7 mouse cellular contexts compared by ENCODE assay signal in the genomic region with DNA sequence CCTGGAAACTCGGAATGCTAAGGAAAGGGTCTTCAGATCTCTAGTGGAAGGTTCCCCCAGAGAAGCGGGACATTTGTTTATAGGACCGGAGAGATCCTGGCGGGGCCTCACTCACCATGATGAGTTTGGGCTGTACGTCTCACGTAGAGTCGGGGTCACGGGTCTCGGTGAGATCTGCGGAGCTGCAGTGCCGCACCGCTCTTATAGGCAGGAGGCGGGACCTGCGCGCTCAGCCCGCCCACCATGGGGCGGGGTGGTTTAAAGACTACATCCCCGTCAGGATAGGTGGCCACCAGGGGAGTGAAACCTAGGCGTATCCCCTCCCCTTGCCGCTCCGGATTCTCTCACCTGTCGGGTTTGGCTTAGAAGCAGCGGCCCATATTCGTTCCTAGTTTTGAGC. TPM values are rescaled to one million over a fixed set of nuclear protein-coding genes. Genes with fewer than 3 reads are reported as not detected.
DNase-seq lines count a peak whose midpoint lies in the region; ATAC-seq and TF ChIP-seq lines count a peak whose summit lies in the region.

No protein-coding gene starts in this region.

- TF ChIP-seq CTCF in small intestine, adult 2 months (IDR thresholded peaks at IDR 0.05; ENCODE audit: extremely low read depth, insufficient read length, insufficient replicate concordance, low read depth, low read length): peak; percentile 42; the same call in 1 of the 2 replicates

- H3K27me3 ChIP-seq in embryonic facial prominence, embryonic 10.5 days (replicated peaks; ENCODE audit: low read depth, poor library complexity, severe bottlenecking): peaks cover 85% of the 10 kb centered on the region
- peaks cover 82% of the 10 kb centered on the region for H3K27me3 ChIP-seq in limb, embryonic 10.5 days (ENCODE audit: low read depth, poor library complexity, severe bottlenecking)
- peaks cover 81% of the 10 kb centered on the region for H3K27me3 ChIP-seq in midbrain, embryonic 12.5 days
- no peaks in the 10 kb centered on the region for H3K27me3 ChIP-seq in small intestine, adult 2 months (ENCODE audit: control insufficient read depth, insufficient read depth, low read length)

- peak overlapping the region; percentile 63 for H3K4me3 ChIP-seq in embryonic facial prominence, embryonic 10.5 days
- peak overlapping the region; percentile 60 for H3K4me3 ChIP-seq in limb, embryonic 10.5 days
- peak overlapping the region; percentile 52 for H3K4me3 ChIP-seq in midbrain, embryonic 12.5 days
- H3K4me3 ChIP-seq in small intestine, adult 2 months (ENCODE audit: low read depth, low read length): peak overlapping the region; percentile 85

- H3K9me3 ChIP-seq in embryonic facial prominence, embryonic 10.5 days: no peaks in the 10 kb centered on the region
- H3K9me3 ChIP-seq in limb, embryonic 10.5 days (replicated peaks): no peaks in the 10 kb centered on the region
- no peaks in the 10 kb centered on the region for H3K9me3 ChIP-seq in midbrain, embryonic 12.5 days

- H3K36me3 ChIP-seq in embryonic facial prominence, embryonic 10.5 days (replicated peaks): peaks cover 21% of the 10 kb centered on the region
- H3K36me3 ChIP-seq in limb, embryonic 10.5 days: peaks cover 19% of the 10 kb centered on the region
- peaks cover 19% of the 10 kb centered on the region for H3K36me3 ChIP-seq in midbrain, embryonic 12.5 days
- H3K36me3 ChIP-seq in small intestine, adult 2 months (ENCODE audit: control insufficient read depth, insufficient read depth, low read length): peaks cover 24% of the 10 kb centered on the region

- H3K27ac ChIP-seq in embryonic facial prominence, embryonic 10.5 days (replicated peaks): no peak overlapping the region
- no peak overlapping the region for H3K27ac ChIP-seq in limb, embryonic 10.5 days
- no peak overlapping the region for H3K27ac ChIP-seq in midbrain, embryonic 12.5 days (replicated peaks)
- peak overlapping the region; percentile 69 for H3K27ac ChIP-seq in small intestine, adult 2 months (ENCODE audit: insufficient read depth, low read depth, low read length)

- ATAC-seq in midbrain, embryonic 12.5 days (ENCODE audit: low FRiP score, low read depth): peak; percentile 87

- peak overlapping the region; percentile 60 for H3K9ac ChIP-seq in midbrain, embryonic 12.5 days (replicated peaks)

- peaks cover 25% of the 10 kb centered on the region for H3K4me1 ChIP-seq in embryonic facial prominence, embryonic 10.5 days
- peaks cover 22% of the 10 kb centered on the region for H3K4me1 ChIP-seq in limb, embryonic 10.5 days
- H3K4me1 ChIP-seq in midbrain, embryonic 12.5 days: peaks cover 20% of the 10 kb centered on the region
- H3K4me1 ChIP-seq in small intestine, adult 2 months (ENCODE audit: control insufficient read depth, insufficient read depth, insufficient read length, low read length): peaks cover 20% of the 10 kb centered on the region

- under 1% methylated on average over 24 of the region's 24 CpGs for WGBS in embryonic facial prominence, embryonic 10.5 days
- 0% methylated on average over 24 of the region's 24 CpGs for WGBS in limb, embryonic 10.5 days
- WGBS in midbrain, embryonic 12.5 days: under 1% methylated on average over 24 of the region's 24 CpGs
- WGBS in small intestine, adult 2 months: under 1% methylated on average over 24 of the region's 24 CpGs

- peak; percentile 81 for DNase-seq in adrenal gland, adult 8-10 months
- DNase-seq in embryonic facial prominence, embryonic 10.5 days (ENCODE audit: low spot score): peak; percentile 80
- DNase-seq in heart, adult 11 months: peak; percentile 99
- DNase-seq in kidney, adult 18-20 months: peak; percentile 97
- DNase-seq in limb, embryonic 10.5 days (ENCODE audit: low spot score): peak; percentile 79

- peak overlapping the region; percentile 86 for H3K4me2 ChIP-seq in midbrain, embryonic 12.5 days (replicated peaks)

- TF ChIP-seq POLR2A in small intestine, adult 2 months (IDR thresholded peaks at IDR 0.05; ENCODE audit: low read depth, low read length): peak; percentile 100

RNA-seq across cellular contexts. Expression of gene Tuba4a, which starts 0.6 kb away (rescaled TPM):
- 10 to 100 TPM; 43.5 to 54.4 (median 49.1) TPM for total RNA-seq in adrenal gland, adult 8-10 months (2022)
- 14.6 and 16.3 TPM in 2 replicates for polyA plus RNA-seq in embryonic facial prominence, embryonic 10.5 days (2016; fragmentation: Nextera tagmentation; extraction: Ambion mirVana)
- polyA plus RNA-seq in limb, embryonic 10.5 days (2016; fragmentation: Nextera tagmentation; extraction: Ambion mirVana): 10.0 and 10.7 TPM in 2 replicates
- polyA plus RNA-seq in midbrain, embryonic 12.5 days (2016; fragmentation: Nextera tagmentation; extraction: Ambion mirVana): 5.9 and 7.6 TPM in 2 replicates
- 107 and 188 TPM in 2 replicates for polyA plus RNA-seq in small intestine, adult 2 months (2012; rRNA removed)

RNA-seq across cellular contexts. Expression of gene Stk16, which starts 8.4 kb away (rescaled TPM):
- 100 to 1,000 TPM; 102 to 131 (median 120) TPM for total RNA-seq in adrenal gland, adult 8-10 months (2022)
- 139 and 145 TPM in 2 replicates for polyA plus RNA-seq in embryonic facial prominence, embryonic 10.5 days (2016; fragmentation: Nextera tagmentation; extraction: Ambion mirVana)
- 146 and 149 TPM in 2 replicates for polyA plus RNA-seq in limb, embryonic 10.5 days (2016; fragmentation: Nextera tagmentation; extraction: Ambion mirVana)
- polyA plus RNA-seq in midbrain, embryonic 12.5 days (2016; fragmentation: Nextera tagmentation; extraction: Ambion mirVana): 124 and 135 TPM in 2 replicates
- polyA plus RNA-seq in small intestine, adult 2 months (2012; rRNA removed): 147 and 193 TPM in 2 replicates

RNA-seq across cellular contexts. Expression of gene Glb1l, which starts 8.5 kb away (rescaled TPM):
- total RNA-seq in adrenal gland, adult 8-10 months (2022): 10 to 100 TPM; 19.4 to 49.8 (median 33.2) TPM
- 13.3 and 14.5 TPM in 2 replicates for polyA plus RNA-seq in embryonic facial prominence, embryonic 10.5 days (2016; fragmentation: Nextera tagmentation; extraction: Ambion mirVana)
- 10.3 and 12.8 TPM in 2 replicates for polyA plus RNA-seq in limb, embryonic 10.5 days (2016; fragmentation: Nextera tagmentation; extraction: Ambion mirVana)
- polyA plus RNA-seq in midbrain, embryonic 12.5 days (2016; fragmentation: Nextera tagmentation; extraction: Ambion mirVana): 23.2 and 25.7 TPM in 2 replicates
- 0.74 and 1.1 TPM in 2 replicates for polyA plus RNA-seq in small intestine, adult 2 months (2012; rRNA removed)

RNA-seq across cellular contexts. Expression of gene A630095N17Rik, which starts 12.8 kb away (rescaled TPM):
- total RNA-seq in adrenal gland, adult 8-10 months (2022): not detected
- polyA plus RNA-seq in embryonic facial prominence, embryonic 10.5 days (2016; fragmentation: Nextera tagmentation; extraction: Ambion mirVana): not detected in 2 replicates
- not detected in 2 replicates for polyA plus RNA-seq in limb, embryonic 10.5 days (2016; fragmentation: Nextera tagmentation; extraction: Ambion mirVana)
- polyA plus RNA-seq in midbrain, embryonic 12.5 days (2016; fragmentation: Nextera tagmentation; extraction: Ambion mirVana): not detected in 2 replicates
- not detected in 2 replicates for polyA plus RNA-seq in small intestine, adult 2 months (2012; rRNA removed)

RNA-seq across cellular contexts. Expression of gene Dnajb2, which starts 17.1 kb away (rescaled TPM):
- total RNA-seq in adrenal gland, adult 8-10 months (2022): 100 to 1,000 TPM in 3 of 4 experiments, 10 to 100 TPM in 1; 85.7 to 111 (median 108) TPM
- polyA plus RNA-seq in embryonic facial prominence, embryonic 10.5 days (2016; fragmentation: Nextera tagmentation; extraction: Ambion mirVana): 27.0 and 27.5 TPM in 2 replicates
- polyA plus RNA-seq in limb, embryonic 10.5 days (2016; fragmentation: Nextera tagmentation; extraction: Ambion mirVana): 23.8 and 29.9 TPM in 2 replicates
- 45.6 and 46.0 TPM in 2 replicates for polyA plus RNA-seq in midbrain, embryonic 12.5 days (2016; fragmentation: Nextera tagmentation; extraction: Ambion mirVana)
- 13.3 and 21.3 TPM in 2 replicates for polyA plus RNA-seq in small intestine, adult 2 months (2012; rRNA removed)
